Mouse (Mus musculus) embryonic facial prominence, embryonic 14.5 days (tissue): ENCODE measurements around the gene Atp13a1. TPM values are rescaled to one million over a fixed set of nuclear protein-coding genes. Genes with fewer than 3 reads are reported as not detected.

Source experiments
- ATAC-seq: fragments of 200-750 bp; cut with Nextera tagmentation; 2 replicates; pipeline ENCODE4 v1.8.0; 2017; ENCODE audit warnings: low read depth, moderate number of reproducible peaks, moderate TSS enrichment
- DNase-seq: peaks from one replicate; pipeline ENCODE4 v3.0.0-alpha.2; 2015; ENCODE audit warnings: low spot score
- H3K27ac ChIP-seq: fragments of 300-500 bp; sonication (generic); replicated peaks from 2 replicates; pipeline ENCODE4 v1.5.1; 2014; ENCODE audit warnings: low read depth, mild to moderate bottlenecking, low read length, moderate library complexity
- H3K27me3 ChIP-seq: fragments of 300-500 bp; sonication (generic); replicated peaks from 2 replicates; pipeline ENCODE4 v1.6.1; 2014; ENCODE audit warnings: low read length; ENCODE audit not compliant: control insufficient read depth, insufficient read depth
- H3K36me3 ChIP-seq: fragments of 300-500 bp; sonication (generic); 2 replicates; pipeline ENCODE4 v1.6.1; 2014; ENCODE audit warnings: low read length, mixed read lengths; ENCODE audit not compliant: control insufficient read depth, insufficient read depth
- H3K4me1 ChIP-seq: fragments of 300-500 bp; sonication (generic); 2 replicates; pipeline ENCODE4 v1.6.1; 2014; ENCODE audit warnings: antibody characterized with exemption, low read length; ENCODE audit not compliant: control insufficient read depth, insufficient read depth
- H3K4me2 ChIP-seq: fragments of 300-500 bp; sonication (generic); 2 replicates; pipeline ENCODE4 v1.6.1; 2014; ENCODE audit warnings: low read depth, mild to moderate bottlenecking, low read length, moderate library complexity, mixed read lengths
- H3K4me3 ChIP-seq: fragments of 300-500 bp; sonication (generic); 2 replicates; pipeline ENCODE4 v1.5.1; 2014; ENCODE audit warnings: low read depth, mild to moderate bottlenecking, low read length
- H3K9ac ChIP-seq: fragments of 300-500 bp; sonication (generic); 2 replicates; pipeline ENCODE4 v1.6.1; 2014; ENCODE audit warnings: low read depth, mild to moderate bottlenecking, low read length, moderate library complexity, mixed read lengths
- H3K9me3 ChIP-seq: fragments of 300-500 bp; sonication (generic); 2 replicates; pipeline ENCODE4 v1.6.1; 2016; ENCODE audit warnings: low read length; ENCODE audit not compliant: control insufficient read depth
- WGBS: fragments of 180-500 bp; shearing (Covaris S2); extraction: QIAGEN DNeasy Blood & Tissue Kit; methylation state at CpG from one replicate; pipeline ENCODE4 v1.1.7; 2014; 5-methylcytosine and 5-hydroxymethylcytosine counted together
- polyA plus RNA-seq: library from polyadenylated mRNA; unstranded; fragments of >200 nt; fragmentation: Nextera tagmentation; extraction: Ambion mirVana; gene quantifications from 2 replicates; pipeline ENCODE4 v1.2.1, GENCODE M21; 2014

The Atp13a1 gene
- polyA plus RNA-seq, 1 experiment from 2014 or later = 41.8 TPM

DNA sequence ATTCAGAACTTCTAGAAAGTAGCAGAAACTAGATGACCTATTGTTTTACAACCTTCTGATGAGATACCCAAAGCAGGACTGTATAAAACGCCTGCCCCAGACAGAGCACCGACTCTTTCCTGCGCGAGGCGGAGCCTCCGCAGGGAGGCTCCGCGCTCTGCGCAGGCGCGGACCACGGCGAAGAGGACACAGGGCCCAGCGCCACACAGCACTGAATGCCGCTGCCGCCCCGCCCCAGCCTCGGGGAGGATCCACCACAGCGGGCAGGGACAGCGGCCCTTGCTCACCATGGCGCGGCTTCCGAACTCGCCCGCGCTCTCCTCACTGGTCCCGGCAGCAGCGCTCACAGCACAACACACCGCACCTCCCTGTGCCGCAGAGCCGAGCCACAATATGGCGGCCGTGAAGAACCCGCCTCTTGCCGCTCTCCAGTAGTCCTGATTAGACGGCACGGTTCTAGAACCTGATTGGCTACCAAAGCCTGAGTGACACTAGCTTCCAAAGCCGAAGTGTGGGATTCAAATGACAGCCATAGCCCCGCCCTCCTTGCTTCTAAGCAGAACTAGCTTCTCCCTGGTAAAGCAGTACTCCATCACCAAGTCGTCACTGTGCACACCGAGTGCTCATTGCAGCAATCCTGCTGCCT lies 16.3 kb upstream of the Atp13a1 start, which contains the start of gene Gm20422:
Gene Gm20422 (minus strand): TSS at position 384 of the 646 bp plus-strand sequence.
- peaks cover 3% of the 10 kb centered on the region; the same call in 1 of the 2 replicates for H3K36me3 ChIP-seq
- H3K27ac ChIP-seq = peak within 1 kb of the TSS; percentile 100
- ATAC-seq = peak; percentile 99
- DNase-seq = peak; percentile 100
- 0% methylated on average over 33 of the region's 41 CpGs for WGBS
- H3K4me1 ChIP-seq = peaks cover 15% of the 10 kb centered on the region
- peak within 1 kb of the TSS; percentile 94 for H3K9ac ChIP-seq
- H3K4me3 ChIP-seq = peak within 1 kb of the TSS; percentile 73
- H3K4me2 ChIP-seq = peak within 1 kb of the TSS; percentile 79
- no peaks in the 10 kb centered on the region for H3K9me3 ChIP-seq
- H3K27me3 ChIP-seq = no peaks in the 10 kb centered on the region

DNA sequence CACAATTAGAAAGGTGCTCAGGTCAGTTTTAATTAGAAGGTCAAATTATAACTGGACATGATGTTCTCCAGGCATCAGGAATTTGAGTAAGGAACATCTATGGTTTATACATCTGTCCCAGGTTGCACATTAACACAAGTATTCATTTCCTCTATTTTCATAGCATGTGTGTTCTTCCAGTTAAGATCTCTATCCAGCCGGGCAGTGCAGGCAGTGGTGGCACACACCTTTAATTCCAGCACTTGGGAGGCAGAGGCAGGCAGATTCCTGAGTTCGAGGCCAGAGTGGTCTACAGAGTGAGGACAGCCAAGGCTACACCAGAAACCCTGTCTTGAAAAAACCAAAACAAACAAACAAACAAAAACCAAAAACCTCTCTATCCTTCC lies 15.8 kb upstream of the Atp13a1 start:
- WGBS = 54% methylated on average over 2 of the region's 2 CpGs
- no peak overlapping the region for H3K9ac ChIP-seq
- H3K4me1 ChIP-seq = peaks cover 15% of the 10 kb centered on the region
- H3K9me3 ChIP-seq = no peaks in the 10 kb centered on the region
- no peak overlapping the region for H3K27ac ChIP-seq
- peak overlapping the region; percentile 36 for H3K4me2 ChIP-seq
- H3K27me3 ChIP-seq = no peaks in the 10 kb centered on the region
- no peaks in the 10 kb centered on the region; the same call in 1 of the 2 replicates for H3K36me3 ChIP-seq
- peak overlapping the region; percentile 73 for H3K4me3 ChIP-seq
- no peak for DNase-seq
- no peak for ATAC-seq

DNA sequence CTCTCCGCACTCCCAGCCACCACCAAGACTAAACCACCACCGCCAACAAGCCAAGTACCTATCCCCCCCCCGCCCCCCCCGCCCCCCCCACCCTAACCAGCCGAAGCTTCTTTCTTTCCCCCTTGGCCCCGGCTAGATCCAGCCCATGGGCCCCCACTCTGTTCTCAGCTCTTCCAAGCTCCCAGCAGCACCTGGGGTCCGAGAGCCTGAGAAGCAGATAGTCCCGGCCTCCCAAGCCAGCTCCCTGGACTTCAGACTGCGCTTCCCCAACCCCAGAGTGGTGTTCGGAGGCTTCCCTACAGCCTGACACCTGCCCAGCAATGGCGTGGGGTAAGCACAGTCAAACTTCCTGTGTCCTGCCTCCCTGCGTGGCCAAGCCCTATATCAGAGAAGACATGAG lies 13.9 kb upstream of the Atp13a1 start:
- ATAC-seq = no peak
- 63% methylated on average over 9 of the region's 12 CpGs for WGBS
- H3K4me3 ChIP-seq = no peak overlapping the region
- no peak for DNase-seq
- peaks cover 10% of the 10 kb centered on the region for H3K4me1 ChIP-seq
- no peaks in the 10 kb centered on the region for H3K36me3 ChIP-seq
- H3K27me3 ChIP-seq = no peaks in the 10 kb centered on the region
- no peak overlapping the region for H3K9ac ChIP-seq
- no peaks in the 10 kb centered on the region for H3K9me3 ChIP-seq
- H3K27ac ChIP-seq = no peak overlapping the region
- H3K4me2 ChIP-seq = no peak overlapping the region

DNA sequence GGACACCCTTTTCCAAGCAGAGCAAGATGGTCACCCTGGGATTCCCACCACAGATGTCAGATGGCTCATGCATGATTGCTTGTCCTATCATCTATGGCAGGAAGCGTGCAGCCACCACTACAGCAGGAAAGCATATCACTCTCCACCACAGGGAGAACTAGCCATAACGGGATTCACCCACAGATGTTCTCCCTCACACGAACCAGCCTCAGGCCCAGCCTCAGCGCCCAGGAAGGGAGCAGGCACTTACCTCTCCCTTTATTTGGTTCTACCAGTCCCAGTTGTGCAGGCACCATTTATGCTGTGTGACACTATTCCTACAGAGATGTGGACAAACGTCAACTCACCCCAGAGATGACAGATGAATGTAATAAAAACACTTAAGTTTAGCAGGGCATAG lies 1.9 kb upstream of the Atp13a1 start:
- WGBS = 83% methylated on average over 5 of the region's 5 CpGs
- ATAC-seq = no peak

DNA sequence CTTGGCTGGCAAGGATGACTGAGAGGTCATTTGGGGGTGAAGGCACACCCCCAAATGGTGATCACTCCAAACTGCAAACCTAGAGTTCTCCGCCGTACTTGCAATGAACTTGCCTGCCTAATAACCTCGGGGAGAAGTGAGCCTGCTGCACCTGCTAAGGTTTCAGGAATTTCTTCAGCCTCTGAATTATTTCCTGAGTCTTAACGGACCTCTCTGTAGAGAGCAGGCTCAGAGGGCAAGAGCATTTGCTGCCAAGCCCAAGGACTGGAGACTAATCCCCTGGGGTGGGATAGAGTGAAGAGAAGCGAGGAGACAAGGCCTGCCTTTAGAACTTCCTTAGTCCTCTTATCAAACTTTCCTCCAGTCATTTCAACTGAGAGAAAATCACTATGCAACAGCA lies 1.2 kb upstream of the Atp13a1 start:
- DNase-seq (no peak), ATAC-seq (no peak)
- Histone ChIP-seq H3K9me3 (no peaks in the 10 kb centered on the region), H3K4me2 (peak overlapping the region; percentile 76; the same call in 1 of the 2 replicates), H3K4me3 (peak overlapping the region; percentile 100; the same call in 1 of the 2 replicates), H3K36me3 (peaks cover 16% of the 10 kb centered on the region), H3K27me3 (no peaks in the 10 kb centered on the region), H3K27ac (no peak overlapping the region), H3K9ac (no peak overlapping the region), H3K4me1 (peaks cover 17% of the 10 kb centered on the region)
- WGBS = 63% methylated on average over 5 of the region's 5 CpGs

More for the DNA sequence above, 1.9 kb upstream of the Atp13a1 start:
- Histone ChIP-seq H3K27me3 (no peaks in the 10 kb centered on the region), H3K4me2 (no peak overlapping the region), H3K4me3 (no peak overlapping the region), H3K9ac (no peak overlapping the region), H3K4me1 (peaks cover 17% of the 10 kb centered on the region), H3K36me3 (peaks cover 10% of the 10 kb centered on the region), H3K9me3 (no peaks in the 10 kb centered on the region), H3K27ac (no peak overlapping the region)
- no peak for DNase-seq

DNA sequence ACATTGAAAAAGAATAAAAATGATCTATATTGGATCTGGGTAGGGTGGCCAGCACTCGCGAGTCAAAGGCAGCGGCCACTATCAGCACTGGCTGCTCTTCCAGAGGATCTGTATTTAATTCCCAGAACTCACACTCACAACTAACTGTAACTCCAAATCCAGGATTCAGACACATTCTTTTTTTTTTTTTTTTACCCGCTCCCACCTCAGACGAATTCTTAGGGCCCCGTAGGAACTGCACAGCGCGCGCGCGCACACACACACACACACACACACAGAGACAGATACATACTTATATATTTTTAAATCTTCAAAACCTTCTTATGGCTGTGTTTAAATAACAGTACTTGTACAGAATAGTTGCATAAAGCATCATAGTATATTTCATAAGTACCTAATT lies 599 bp upstream of the Atp13a1 start:
- peak overlapping the region; percentile 89 for H3K27ac ChIP-seq
- H3K9me3 ChIP-seq = no peaks in the 10 kb centered on the region
- H3K27me3 ChIP-seq = no peaks in the 10 kb centered on the region
- peak overlapping the region; percentile 100 for H3K4me3 ChIP-seq
- H3K36me3 ChIP-seq = peaks cover 23% of the 10 kb centered on the region
- WGBS = 20% methylated on average over 11 of the region's 11 CpGs
- peaks cover 17% of the 10 kb centered on the region for H3K4me1 ChIP-seq
- DNase-seq (no peak), ATAC-seq (0 out of 2 replicates have a peak, but pooled peaks have one; percentile 2)
- H3K4me2 ChIP-seq = peak overlapping the region; percentile 76
- H3K9ac ChIP-seq = peak overlapping the region; percentile 94

DNA sequence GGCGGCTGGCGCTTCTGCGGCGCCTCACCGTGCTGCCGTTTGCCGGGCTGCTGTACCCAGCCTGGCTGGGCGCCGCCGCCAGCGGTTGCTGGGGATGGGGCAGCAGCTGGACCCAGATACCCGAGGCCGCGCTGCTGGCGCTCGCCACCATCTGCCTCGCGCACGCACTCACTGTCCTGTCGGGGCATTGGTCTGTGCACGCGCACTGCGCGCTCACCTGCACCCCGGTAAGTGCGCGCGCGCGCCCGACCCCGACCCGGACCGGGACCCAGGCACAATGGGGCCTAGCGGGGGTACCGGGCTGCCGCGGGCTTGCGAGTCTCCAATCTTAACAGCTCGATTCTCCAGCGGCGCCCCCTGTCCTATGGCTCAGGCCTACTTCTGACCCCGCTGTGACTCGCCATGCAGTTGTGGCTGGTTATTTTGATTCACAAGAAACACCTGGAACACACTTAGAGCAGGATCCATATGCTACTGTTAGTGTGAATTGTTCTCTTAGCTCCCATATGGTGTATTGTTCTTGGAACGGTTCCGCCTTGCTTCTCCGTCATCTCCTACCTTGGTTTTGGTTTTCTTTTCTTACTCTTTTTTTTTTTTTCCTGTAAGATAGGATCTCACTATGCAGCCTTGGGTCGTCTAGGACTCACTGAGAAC lies 579 bp downstream of the Atp13a1 start:
- Histone ChIP-seq H3K9me3 (no peaks in the 10 kb centered on the region), H3K4me3 (peak overlapping the region; percentile 100), H3K4me2 (peak overlapping the region; percentile 76), H3K4me1 (peaks cover 17% of the 10 kb centered on the region), H3K27ac (peak overlapping the region; percentile 89), H3K27me3 (no peaks in the 10 kb centered on the region), H3K36me3 (peaks cover 35% of the 10 kb centered on the region), H3K9ac (peak overlapping the region; percentile 94)
- WGBS = under 1% methylated on average over 38 of the region's 48 CpGs
- DNase-seq (peak; percentile 23), ATAC-seq (peak; percentile 55)

DNA sequence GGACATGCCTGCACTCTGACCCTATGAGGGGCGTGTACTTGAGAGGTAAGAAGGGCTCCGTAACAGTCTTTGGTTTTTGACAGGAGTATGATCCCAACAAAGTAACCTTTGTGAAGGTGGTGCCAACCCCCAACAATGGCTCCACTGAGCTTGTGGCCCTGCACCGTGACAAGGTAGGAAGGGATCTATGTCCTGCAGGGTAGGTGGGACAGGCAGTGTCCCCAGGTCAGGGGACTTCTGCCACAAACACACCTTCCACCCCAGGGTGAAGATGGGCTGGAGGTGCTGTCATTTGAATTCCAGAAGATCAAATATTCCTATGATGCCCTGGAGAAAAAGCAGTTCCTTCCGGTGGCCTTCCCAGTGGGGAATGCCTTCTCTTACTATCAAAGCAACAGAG lies 2.7 kb downstream of the Atp13a1 start:
- Histone ChIP-seq H3K4me1 (peaks cover 17% of the 10 kb centered on the region), H3K4me2 (no peak overlapping the region), H3K9ac (no peak overlapping the region), H3K36me3 (peaks cover 56% of the 10 kb centered on the region), H3K4me3 (no peak overlapping the region), H3K27me3 (no peaks in the 10 kb centered on the region), H3K9me3 (no peaks in the 10 kb centered on the region), H3K27ac (no peak overlapping the region)
- no peak for ATAC-seq
- 81% methylated on average over 4 of the region's 4 CpGs for WGBS
- DNase-seq = no peak
